Mouse (Mus musculus): ENCODE data around the gene Qtrt2. TPM values are rescaled to one million over a fixed set of nuclear protein-coding genes. Genes with fewer than 3 reads are reported as not detected.

The Qtrt2 gene
- 25.4 and 27.3 TPM in 2 replicates for polyA plus RNA-seq (2015; fragmentation: Nextera tagmentation; extraction: Ambion mirVana)

DNA sequence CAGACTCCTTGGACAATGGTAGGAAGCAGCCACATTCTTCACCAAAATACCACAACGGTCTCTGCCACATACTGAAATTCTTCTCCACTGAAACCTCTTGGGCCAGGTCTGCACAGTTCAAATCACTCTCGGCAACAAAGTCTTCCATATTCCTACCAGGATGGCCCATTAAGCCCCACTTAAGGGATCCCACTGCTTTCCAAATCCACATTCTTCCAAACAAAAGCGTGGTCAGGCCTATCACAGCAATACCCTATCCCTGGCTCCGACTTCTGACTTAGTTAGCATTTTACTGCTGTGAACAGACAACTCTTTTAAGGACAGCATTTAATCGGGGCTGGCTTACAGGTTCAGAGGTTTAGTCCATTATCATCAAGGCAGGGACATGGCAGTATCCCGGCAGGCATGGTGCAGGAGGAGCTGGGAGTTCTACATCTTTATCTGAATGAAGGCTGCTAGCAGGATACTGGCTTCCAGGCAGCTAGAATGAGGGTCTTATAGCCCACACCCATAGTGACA is at the start of gene Qtrt2:
TSS of gene Qtrt2 (minus strand) at position 469 of the 519 bp plus-strand sequence.
- Histone ChIP-seq H3K9me3 (replicated peaks) (no peaks in the 10 kb centered on the region), H3K36me3 (no peaks in the 10 kb centered on the region), H3K4me2 (replicated peaks) (no peak within 1 kb of the TSS), H3K4me1 (no peaks in the 10 kb centered on the region), H3K4me3 (replicated peaks) (no peak within 1 kb of the TSS), H3K27ac (replicated peaks) (no peak within 1 kb of the TSS), H3K27me3 (no peaks in the 10 kb centered on the region), H3K9ac (no peak within 1 kb of the TSS)
- 72% methylated on average over 6 of the region's 6 CpGs for WGBS
- no peak for ATAC-seq (ENCODE audit: insufficient number of reproducible peaks, low FRiP score, low TSS enrichment, low read depth)

DNA sequence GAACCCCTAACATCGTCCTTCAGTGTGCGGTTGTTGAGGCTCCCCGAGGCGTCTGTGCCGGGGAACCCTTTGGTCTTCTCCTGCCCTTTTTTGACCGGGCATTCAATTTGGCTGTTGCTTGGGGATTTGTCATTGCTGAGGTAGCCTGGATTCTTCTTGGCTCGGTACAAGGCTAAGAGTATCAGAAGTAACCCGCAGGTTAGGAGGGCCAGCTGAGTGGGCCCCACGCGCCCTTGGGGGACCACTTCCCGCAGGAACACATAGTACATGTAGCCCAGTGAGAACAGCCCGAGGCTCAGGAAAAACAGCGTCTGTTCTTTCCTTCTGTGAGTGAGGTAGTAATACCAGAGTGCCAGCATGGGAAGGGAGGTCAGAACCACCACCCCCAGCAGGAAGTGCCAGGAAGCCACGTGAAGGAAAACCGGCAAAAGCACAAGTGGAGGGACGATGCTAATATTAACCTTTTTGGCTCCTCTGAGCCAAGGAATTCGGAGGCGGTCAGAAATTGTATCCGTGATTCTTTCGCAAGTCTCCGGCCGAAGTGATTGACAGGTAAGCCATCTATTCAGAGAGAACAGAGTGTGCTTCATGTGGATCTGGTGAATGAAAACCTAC is 47.1 kb upstream of the Qtrt2 start:
- Histone ChIP-seq H3K4me3 (replicated peaks) (no peak overlapping the region), H3K4me1 (no peaks in the 10 kb centered on the region), H3K27me3 (peaks cover 8% of the 10 kb centered on the region; the same call in 1 of the 2 replicates), H3K4me2 (replicated peaks) (no peak overlapping the region), H3K9me3 (replicated peaks) (no peaks in the 10 kb centered on the region), H3K27ac (replicated peaks) (no peak overlapping the region), H3K9ac (no peak overlapping the region), H3K36me3 (no peaks in the 10 kb centered on the region)
- no peak for ATAC-seq (ENCODE audit: insufficient number of reproducible peaks, low FRiP score, low TSS enrichment, low read depth)
- 70% methylated on average over 22 of the region's 22 CpGs for WGBS

DNA sequence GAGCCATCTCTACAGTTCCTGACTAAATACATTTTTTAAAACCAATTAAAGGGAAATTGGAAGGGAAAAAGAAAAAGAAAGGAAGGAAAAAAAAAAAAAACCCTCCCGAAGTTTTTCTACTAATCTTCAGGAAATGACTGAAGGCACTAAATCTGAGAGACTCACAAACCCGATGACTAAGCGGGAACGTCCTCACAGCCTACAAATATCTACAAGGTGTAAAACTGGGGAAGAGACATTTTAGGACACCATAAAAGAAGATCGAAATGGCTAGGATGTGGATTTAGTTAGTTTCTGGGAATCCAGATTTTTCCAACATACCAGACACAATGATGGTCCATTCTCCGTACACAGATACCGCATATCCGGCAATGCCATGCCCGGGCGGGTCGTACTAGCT is 46.5 kb upstream of the Qtrt2 start:
- Histone ChIP-seq H3K4me1 (no peaks in the 10 kb centered on the region), H3K36me3 (no peaks in the 10 kb centered on the region), H3K9me3 (replicated peaks) (no peaks in the 10 kb centered on the region), H3K4me2 (replicated peaks) (no peak overlapping the region), H3K27ac (replicated peaks) (no peak overlapping the region), H3K9ac (no peak overlapping the region), H3K27me3 (peaks cover 7% of the 10 kb centered on the region; the same call in 1 of the 2 replicates), H3K4me3 (replicated peaks) (no peak overlapping the region)
- ATAC-seq (ENCODE audit: insufficient number of reproducible peaks, low FRiP score, low TSS enrichment, low read depth), result no peak
- WGBS, result 88% methylated on average over 11 of the region's 11 CpGs

DNA sequence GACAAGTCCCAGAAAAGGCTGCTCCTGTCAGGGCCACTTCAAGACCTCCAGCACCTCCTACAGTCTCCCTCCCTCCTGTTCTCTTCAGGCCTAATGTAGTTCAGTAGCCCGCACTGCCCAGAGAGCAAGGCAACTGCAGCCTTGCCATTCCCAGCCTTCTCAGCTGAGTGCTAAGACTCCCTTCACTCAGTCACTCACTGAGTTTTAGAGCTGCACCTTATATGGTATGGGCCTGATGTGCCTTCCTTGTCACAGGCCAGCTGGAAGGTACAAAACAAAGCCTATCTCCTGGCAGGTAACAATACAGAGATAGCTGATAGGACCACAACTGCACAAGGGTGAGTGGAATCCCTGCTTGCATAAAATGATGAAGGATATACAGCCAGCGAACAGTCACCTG is 45.8 kb upstream of the Qtrt2 start:
- Histone ChIP-seq H3K9me3 (replicated peaks) (no peaks in the 10 kb centered on the region), H3K4me3 (replicated peaks) (no peak overlapping the region), H3K27me3 (0 out of 2 replicates have a peak, but pooled peaks cover under 1% of the 10 kb centered on the region), H3K4me2 (replicated peaks) (no peak overlapping the region), H3K9ac (no peak overlapping the region), H3K4me1 (no peaks in the 10 kb centered on the region), H3K36me3 (no peaks in the 10 kb centered on the region), H3K27ac (replicated peaks) (no peak overlapping the region)
- 89% methylated on average over 2 of the region's 2 CpGs for WGBS
- no peak; the same call in 1 of the 2 replicates for ATAC-seq (ENCODE audit: insufficient number of reproducible peaks, low FRiP score, low TSS enrichment, low read depth)

DNA sequence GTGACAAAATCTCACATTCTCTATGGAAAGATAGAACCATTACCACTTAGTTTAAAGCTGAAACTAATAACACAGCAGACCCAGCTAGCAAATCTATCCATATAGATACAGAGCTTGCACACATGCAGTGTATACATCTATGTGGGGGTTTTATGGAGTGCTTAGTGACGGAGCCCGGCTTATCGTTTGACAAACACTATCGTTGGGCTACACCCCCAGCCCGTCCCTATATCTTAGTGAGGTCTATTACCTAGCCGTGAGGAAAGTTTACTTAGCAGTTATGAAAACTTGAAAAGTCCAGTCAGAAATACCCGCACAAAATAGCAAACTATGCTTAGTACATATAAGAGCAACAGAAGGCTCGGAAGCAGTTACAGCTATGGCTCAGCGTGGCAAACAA is 45.1 kb upstream of the Qtrt2 start:
- Histone ChIP-seq H3K4me3 (replicated peaks) (no peak overlapping the region), H3K9ac (no peak overlapping the region), H3K36me3 (no peaks in the 10 kb centered on the region), H3K27ac (replicated peaks) (no peak overlapping the region), H3K4me2 (replicated peaks) (no peak overlapping the region), H3K27me3 (no peaks in the 10 kb centered on the region), H3K4me1 (no peaks in the 10 kb centered on the region), H3K9me3 (replicated peaks) (no peaks in the 10 kb centered on the region)
- ATAC-seq (ENCODE audit: insufficient number of reproducible peaks, low FRiP score, low TSS enrichment, low read depth), result no peak
- WGBS, result 93% methylated on average over 9 of the region's 9 CpGs

DNA sequence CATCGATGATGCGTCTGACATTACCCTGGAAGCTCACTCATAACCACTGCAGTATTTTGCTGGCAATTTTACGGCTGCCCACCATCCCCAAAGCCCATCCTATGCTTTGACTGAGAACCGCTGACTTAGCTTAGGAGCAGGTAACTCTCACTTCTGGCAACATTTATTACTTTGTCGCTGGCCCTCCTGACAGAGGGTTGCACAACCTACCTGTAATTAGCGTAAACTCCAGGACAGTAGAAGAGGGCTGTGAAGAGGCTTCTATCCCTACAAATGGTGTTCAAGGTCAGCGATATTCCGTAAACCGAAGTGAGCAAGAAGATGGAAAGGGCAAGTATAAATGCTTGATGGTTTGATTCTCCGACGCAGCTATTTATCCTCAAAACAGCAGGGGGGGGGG is 44.6 kb upstream of the Qtrt2 start:
- H3K4me2 ChIP-seq (replicated peaks), result no peak overlapping the region
- no peaks in the 10 kb centered on the region for H3K27me3 ChIP-seq
- H3K36me3 ChIP-seq, result no peaks in the 10 kb centered on the region
- WGBS, result 92% methylated on average over 11 of the region's 11 CpGs
- H3K27ac ChIP-seq (replicated peaks), result no peak overlapping the region
- H3K9ac ChIP-seq, result no peak overlapping the region
- ATAC-seq (ENCODE audit: insufficient number of reproducible peaks, low FRiP score, low TSS enrichment, low read depth), result no peak
- H3K9me3 ChIP-seq (replicated peaks), result no peaks in the 10 kb centered on the region
- no peaks in the 10 kb centered on the region for H3K4me1 ChIP-seq
- H3K4me3 ChIP-seq (replicated peaks), result no peak overlapping the region

DNA sequence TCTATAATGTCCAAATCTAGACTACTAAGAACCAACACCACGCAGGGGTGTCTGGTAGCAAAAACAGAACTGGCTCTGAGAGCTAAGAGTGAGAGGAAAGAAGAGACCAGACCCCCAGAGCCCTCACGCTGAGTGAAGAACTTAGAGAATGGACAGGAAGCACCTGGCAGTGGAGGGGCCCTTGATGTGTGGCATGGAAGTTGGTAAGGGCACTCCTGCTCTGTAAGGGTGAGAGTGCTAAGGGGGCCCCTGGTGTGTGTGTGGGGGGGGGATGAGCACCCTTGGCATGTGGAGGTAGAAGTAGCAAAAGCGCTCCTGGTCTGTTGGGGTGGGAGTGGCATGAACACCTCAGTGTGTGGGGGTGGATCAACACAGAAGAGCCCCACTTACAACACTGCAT is 43.8 kb upstream of the Qtrt2 start:
- WGBS, result 82% methylated on average over 3 of the region's 3 CpGs
- no peaks in the 10 kb centered on the region for H3K27me3 ChIP-seq
- no peaks in the 10 kb centered on the region for H3K4me1 ChIP-seq
- H3K9me3 ChIP-seq (replicated peaks), result no peaks in the 10 kb centered on the region
- no peak overlapping the region for H3K4me2 ChIP-seq (replicated peaks)
- no peak overlapping the region for H3K27ac ChIP-seq (replicated peaks)
- no peak overlapping the region for H3K4me3 ChIP-seq (replicated peaks)
- no peaks in the 10 kb centered on the region for H3K36me3 ChIP-seq
- ATAC-seq (ENCODE audit: insufficient number of reproducible peaks, low FRiP score, low TSS enrichment, low read depth), result no peak
- H3K9ac ChIP-seq, result no peak overlapping the region

DNA sequence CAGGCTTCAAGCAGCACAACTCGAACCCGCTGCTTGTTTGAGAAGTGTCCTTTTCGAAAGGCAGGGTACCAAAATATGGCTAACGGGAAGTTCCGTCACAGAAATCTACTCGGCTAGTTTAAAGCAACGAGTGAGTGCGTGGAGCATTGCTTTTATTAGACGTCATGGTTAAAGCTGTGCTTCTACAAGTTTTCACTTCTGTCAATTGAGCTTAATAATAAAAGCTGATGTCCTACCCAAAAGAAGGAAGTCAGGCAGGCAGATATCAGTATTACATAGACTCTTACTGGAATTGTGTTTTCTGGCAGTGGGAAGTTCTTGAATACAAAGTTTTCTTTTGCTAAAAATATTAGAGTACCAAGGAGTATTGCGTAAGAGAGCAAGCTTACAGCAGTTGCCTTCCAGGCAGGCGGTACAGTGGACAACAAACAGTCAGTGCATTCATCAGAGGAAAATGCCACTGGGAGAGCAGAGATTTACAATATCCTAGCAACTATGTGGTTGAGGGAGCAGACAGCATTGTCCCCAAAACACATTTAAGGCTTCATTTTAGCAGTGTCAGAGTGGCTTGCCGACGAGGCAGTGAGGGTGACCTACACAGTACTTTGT is 39.3 kb upstream of the Qtrt2 start:
- Histone ChIP-seq H3K36me3 (no peaks in the 10 kb centered on the region), H3K9me3 (replicated peaks) (no peaks in the 10 kb centered on the region), H3K9ac (no peak overlapping the region), H3K27me3 (no peaks in the 10 kb centered on the region), H3K4me2 (replicated peaks) (no peak overlapping the region), H3K4me3 (replicated peaks) (no peak overlapping the region), H3K27ac (replicated peaks) (no peak overlapping the region), H3K4me1 (no peaks in the 10 kb centered on the region)
- 83% methylated on average over 13 of the region's 13 CpGs for WGBS
- ATAC-seq (ENCODE audit: insufficient number of reproducible peaks, low FRiP score, low TSS enrichment, low read depth), result no peak

DNA sequence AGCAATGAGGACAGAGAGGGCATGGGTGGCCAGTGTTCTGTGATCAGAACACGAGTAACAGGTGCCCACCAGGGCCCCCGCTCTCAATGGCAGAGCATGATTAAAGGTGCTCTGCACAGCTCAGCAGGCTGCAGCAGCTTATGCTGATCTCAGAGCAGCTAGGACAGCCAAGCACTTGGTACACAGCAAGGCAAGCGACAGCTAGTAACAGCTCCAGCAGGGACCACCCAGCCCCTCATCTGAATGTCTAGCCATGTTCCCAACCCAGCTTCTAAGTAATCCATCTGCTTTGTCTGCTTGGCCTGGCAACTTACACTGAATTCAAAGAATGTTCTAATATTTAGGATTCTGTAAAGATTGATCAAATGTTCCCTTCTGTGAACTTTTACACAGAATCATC is 37.2 kb upstream of the Qtrt2 start:
- H3K27me3 ChIP-seq, result no peaks in the 10 kb centered on the region
- H3K4me1 ChIP-seq, result no peaks in the 10 kb centered on the region
- ATAC-seq (ENCODE audit: insufficient number of reproducible peaks, low FRiP score, low TSS enrichment, low read depth), result no peak
- no peaks in the 10 kb centered on the region for H3K36me3 ChIP-seq
- H3K9me3 ChIP-seq (replicated peaks), result no peaks in the 10 kb centered on the region
- H3K27ac ChIP-seq (replicated peaks), result no peak overlapping the region
- WGBS, result 76% methylated on average over 3 of the region's 3 CpGs
- no peak overlapping the region for H3K4me3 ChIP-seq (replicated peaks)
- no peak overlapping the region for H3K9ac ChIP-seq
- no peak overlapping the region for H3K4me2 ChIP-seq (replicated peaks)

DNA sequence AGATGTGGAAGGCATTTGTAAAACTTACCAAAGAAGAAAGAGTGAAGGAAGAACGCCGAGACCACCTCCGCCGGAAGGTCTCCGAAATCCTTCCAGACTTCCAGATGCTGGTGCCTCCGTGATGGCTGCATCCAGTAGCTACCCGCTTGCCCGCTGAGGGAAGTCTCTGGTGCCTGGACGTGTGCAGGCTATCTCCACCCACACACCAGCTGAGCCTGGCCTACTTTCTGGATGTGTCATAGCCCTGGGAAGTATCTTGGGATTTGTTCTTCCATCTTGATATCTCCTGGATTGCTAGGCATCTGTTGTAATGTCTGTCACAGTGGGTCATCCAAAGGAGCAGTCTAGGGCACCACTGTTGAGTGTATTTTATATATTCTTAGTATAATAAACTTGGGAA is 36.7 kb upstream of the Qtrt2 start:
- H3K36me3 ChIP-seq, result no peaks in the 10 kb centered on the region
- WGBS, result 91% methylated on average over 9 of the region's 9 CpGs
- no peaks in the 10 kb centered on the region for H3K4me1 ChIP-seq
- no peaks in the 10 kb centered on the region for H3K27me3 ChIP-seq
- no peaks in the 10 kb centered on the region for H3K9me3 ChIP-seq (replicated peaks)
- no peak overlapping the region for H3K9ac ChIP-seq
- no peak overlapping the region for H3K4me3 ChIP-seq (replicated peaks)
- ATAC-seq (ENCODE audit: insufficient number of reproducible peaks, low FRiP score, low TSS enrichment, low read depth), result no peak
- no peak overlapping the region for H3K27ac ChIP-seq (replicated peaks)
- H3K4me2 ChIP-seq (replicated peaks), result no peak overlapping the region

DNA sequence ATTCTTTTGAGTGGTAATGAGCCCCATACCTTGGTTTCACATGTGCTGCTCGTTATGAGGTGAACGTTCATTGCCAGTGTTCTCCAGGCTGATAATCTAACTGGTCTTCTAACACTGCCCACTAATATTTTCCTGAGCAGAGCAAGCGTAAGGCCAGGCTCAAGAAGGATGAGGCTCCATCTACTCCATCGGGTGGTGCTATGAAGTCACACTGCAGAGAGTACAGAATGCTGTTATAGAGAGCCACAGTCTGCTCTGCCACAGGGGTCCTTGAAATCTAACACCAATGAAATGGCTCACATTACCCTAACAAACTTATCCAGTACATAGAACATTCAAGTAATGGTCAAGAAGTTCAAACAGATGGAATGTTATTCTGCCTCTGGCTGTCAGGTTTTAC is 31.4 kb upstream of the Qtrt2 start:
- no peak for ATAC-seq (ENCODE audit: insufficient number of reproducible peaks, low FRiP score, low TSS enrichment, low read depth)
- H3K9me3 ChIP-seq (replicated peaks), result no peaks in the 10 kb centered on the region

DNA sequence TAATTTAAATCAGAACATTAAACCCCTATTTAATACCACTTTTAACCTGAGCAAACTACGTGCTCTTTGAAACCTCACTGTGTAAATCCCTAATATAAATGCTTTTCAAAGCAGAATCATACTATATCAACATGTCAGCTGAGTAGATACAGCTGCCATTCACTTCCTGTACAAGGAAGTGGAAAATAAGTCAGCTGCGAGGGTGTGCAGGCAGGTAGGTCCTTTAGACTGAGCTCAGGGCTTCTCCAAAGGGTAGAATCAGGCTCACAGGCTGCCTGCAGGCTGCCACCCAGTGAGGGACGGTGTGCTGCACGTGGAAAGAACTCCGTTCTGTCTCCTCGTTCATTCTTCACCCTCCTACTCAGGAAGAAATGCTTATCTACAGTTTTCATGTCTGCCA is 28.3 kb upstream of the Qtrt2 start:
- ATAC-seq (ENCODE audit: insufficient number of reproducible peaks, low FRiP score, low TSS enrichment, low read depth), result no peak
- H3K27ac ChIP-seq (replicated peaks), result no peak overlapping the region
- no peak overlapping the region for H3K9ac ChIP-seq
- H3K9me3 ChIP-seq (replicated peaks), result no peaks in the 10 kb centered on the region
- H3K4me3 ChIP-seq (replicated peaks), result no peak overlapping the region
- 0 out of 2 replicates have a peak, but pooled peaks cover 6% of the 10 kb centered on the region for H3K36me3 ChIP-seq
- WGBS, result 74% methylated on average over 6 of the region's 6 CpGs
- no peak overlapping the region for H3K4me2 ChIP-seq (replicated peaks)
- no peaks in the 10 kb centered on the region for H3K27me3 ChIP-seq
- H3K4me1 ChIP-seq, result no peaks in the 10 kb centered on the region

More for the DNA sequence above, 31.4 kb upstream of the Qtrt2 start:
- no peak overlapping the region for H3K4me2 ChIP-seq (replicated peaks)
- 61% methylated on average over 4 of the region's 4 CpGs for WGBS
- no peaks in the 10 kb centered on the region for H3K27me3 ChIP-seq
- no peaks in the 10 kb centered on the region for H3K4me1 ChIP-seq
- H3K36me3 ChIP-seq, result 0 out of 2 replicates have a peak, but pooled peaks cover 6% of the 10 kb centered on the region
- no peak overlapping the region for H3K27ac ChIP-seq (replicated peaks)
- H3K4me3 ChIP-seq (replicated peaks), result no peak overlapping the region
- no peak overlapping the region for H3K9ac ChIP-seq
